Mouse (Mus musculus): ENCODE results near the gene Tex10. TPM values are rescaled to one million over a fixed set of nuclear protein-coding genes. Genes with fewer than 3 reads are reported as not detected.

Gene Tex10
- polyA plus RNA-seq, 1 experiment from 2014 or later: 57.5 TPM

- Histone ChIP-seq H3K27me3 (ENCODE audit: insufficient read depth, low read length) (no peaks in the 10 kb centered on the region), H3K9me3 (ENCODE audit: low read length) (no peaks in the 10 kb centered on the region), H3K27ac (ENCODE audit: low read length) (no peak overlapping the region), H3K4me1 (ENCODE audit: insufficient read depth, low read length) (no peaks in the 10 kb centered on the region), H3K4me3 (ENCODE audit: low read length) (no peak overlapping the region), H3K4me2 (replicated peaks; ENCODE audit: low read depth, low read length) (no peak overlapping the region), H3K36me3 (ENCODE audit: insufficient read depth, low read length) (peaks cover 41% of the 10 kb centered on the region), H3K9ac (replicated peaks; ENCODE audit: low read length) (no peak overlapping the region)
- WGBS: 79% methylated on average over 1 of the region's 1 CpGs
- no peak for ATAC-seq (ENCODE audit: low FRiP score, low TSS enrichment)
Measured at GRCm38 (mm10) chr4:48461060-48461459, 12.2 kb downstream of the Tex10 start.

GRCm38 (mm10) chr4:48458436-48458835, 14.8 kb downstream of the Tex10 start:
- H3K27ac ChIP-seq (ENCODE audit: low read length): no peak overlapping the region
- no peak overlapping the region for H3K9ac ChIP-seq (replicated peaks; ENCODE audit: low read length)
- no peak for ATAC-seq (ENCODE audit: low FRiP score, low TSS enrichment)
- H3K36me3 ChIP-seq (ENCODE audit: insufficient read depth, low read length): peaks cover 45% of the 10 kb centered on the region
- H3K9me3 ChIP-seq (ENCODE audit: low read length): no peaks in the 10 kb centered on the region
- WGBS: 94% methylated on average over 6 of the region's 6 CpGs
- no peak overlapping the region for H3K4me3 ChIP-seq (ENCODE audit: low read length)
- no peak overlapping the region for H3K4me2 ChIP-seq (replicated peaks; ENCODE audit: low read depth, low read length)
- no peaks in the 10 kb centered on the region for H3K27me3 ChIP-seq (ENCODE audit: insufficient read depth, low read length)
- no peaks in the 10 kb centered on the region for H3K4me1 ChIP-seq (ENCODE audit: insufficient read depth, low read length)

DNA sequence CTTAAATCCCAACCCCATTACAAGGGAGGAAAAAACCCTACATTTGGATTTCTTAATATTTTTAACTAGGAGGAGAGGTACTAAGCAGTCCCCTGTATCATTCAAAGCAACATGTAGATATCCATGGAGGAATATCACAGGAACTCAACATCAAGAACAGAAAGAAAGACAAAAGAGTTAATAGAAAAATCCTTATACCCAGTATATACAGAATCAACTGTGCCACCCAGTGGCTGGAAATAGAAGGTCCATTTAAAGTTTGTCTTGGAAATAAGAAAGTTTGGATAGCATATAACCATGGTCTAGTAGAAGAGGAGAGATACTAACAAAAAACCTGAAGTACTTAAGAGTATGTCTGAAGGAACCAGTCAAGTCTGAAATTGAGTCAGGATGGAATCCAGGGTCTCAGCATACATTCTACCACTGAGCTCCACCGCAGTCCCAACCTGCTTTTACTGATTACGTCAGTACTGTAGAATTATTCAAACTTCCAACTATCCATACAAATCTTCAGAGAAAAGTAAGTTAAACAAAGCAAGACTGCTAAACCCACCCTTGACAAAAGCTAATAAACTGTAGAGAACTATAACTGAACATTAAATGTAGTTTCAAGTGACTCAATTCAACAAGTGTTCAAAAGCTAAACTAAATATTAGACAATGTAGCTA, 19.0 kb downstream of the Tex10 start:
- no peak for ATAC-seq (ENCODE audit: low FRiP score, low TSS enrichment)
- Histone ChIP-seq H3K4me2 (replicated peaks; ENCODE audit: low read depth, low read length) (no peak overlapping the region), H3K27ac (ENCODE audit: low read length) (no peak overlapping the region), H3K9ac (replicated peaks; ENCODE audit: low read length) (no peak overlapping the region), H3K4me1 (ENCODE audit: insufficient read depth, low read length) (no peaks in the 10 kb centered on the region), H3K27me3 (ENCODE audit: insufficient read depth, low read length) (no peaks in the 10 kb centered on the region), H3K9me3 (ENCODE audit: low read length) (no peaks in the 10 kb centered on the region), H3K36me3 (ENCODE audit: insufficient read depth, low read length) (peaks cover 48% of the 10 kb centered on the region), H3K4me3 (ENCODE audit: low read length) (no peak overlapping the region)
- WGBS: 90% methylated on average over 2 of the region's 2 CpGs

- Histone ChIP-seq H3K4me2 (replicated peaks; ENCODE audit: low read depth, low read length) (no peak overlapping the region), H3K27ac (ENCODE audit: low read length) (no peak overlapping the region), H3K27me3 (ENCODE audit: insufficient read depth, low read length) (no peaks in the 10 kb centered on the region), H3K4me1 (ENCODE audit: insufficient read depth, low read length) (no peaks in the 10 kb centered on the region), H3K9ac (replicated peaks; ENCODE audit: low read length) (no peak overlapping the region), H3K4me3 (ENCODE audit: low read length) (no peak overlapping the region), H3K36me3 (ENCODE audit: insufficient read depth, low read length) (peaks cover 43% of the 10 kb centered on the region), H3K9me3 (ENCODE audit: low read length) (no peaks in the 10 kb centered on the region)
- no peak for ATAC-seq (ENCODE audit: low FRiP score, low TSS enrichment)
- whole genome bisulfite sequencing: 68% methylated on average over 2 of the region's 2 CpGs
Measured at GRCm38 (mm10) chr4:48428054-48428453, 45.2 kb downstream of the Tex10 start.

GRCm38 (mm10) chr4:48427413-48427812, 45.8 kb downstream of the Tex10 start:
- Histone ChIP-seq H3K4me3 (ENCODE audit: low read length) (no peak overlapping the region), H3K27ac (ENCODE audit: low read length) (no peak overlapping the region), H3K27me3 (ENCODE audit: insufficient read depth, low read length) (no peaks in the 10 kb centered on the region), H3K4me1 (ENCODE audit: insufficient read depth, low read length) (no peaks in the 10 kb centered on the region), H3K4me2 (replicated peaks; ENCODE audit: low read depth, low read length) (no peak overlapping the region), H3K9ac (replicated peaks; ENCODE audit: low read length) (no peak overlapping the region), H3K36me3 (ENCODE audit: insufficient read depth, low read length) (peaks cover 38% of the 10 kb centered on the region), H3K9me3 (ENCODE audit: low read length) (no peaks in the 10 kb centered on the region)
- ATAC-seq (ENCODE audit: low FRiP score, low TSS enrichment): no peak
- WGBS: 80% methylated on average over 3 of the region's 3 CpGs

- Histone ChIP-seq H3K36me3 (ENCODE audit: insufficient read depth, low read length) (peaks cover 27% of the 10 kb centered on the region), H3K9ac (replicated peaks; ENCODE audit: low read length) (no peak overlapping the region), H3K9me3 (ENCODE audit: low read length) (no peaks in the 10 kb centered on the region), H3K4me2 (replicated peaks; ENCODE audit: low read depth, low read length) (no peak overlapping the region), H3K4me1 (ENCODE audit: insufficient read depth, low read length) (no peaks in the 10 kb centered on the region), H3K4me3 (ENCODE audit: low read length) (no peak overlapping the region), H3K27ac (ENCODE audit: low read length) (no peak overlapping the region), H3K27me3 (ENCODE audit: insufficient read depth, low read length) (no peaks in the 10 kb centered on the region)
- ATAC-seq (ENCODE audit: low FRiP score, low TSS enrichment): 0 out of 2 replicates have a peak, but pooled peaks have one; percentile 11
- WGBS: 58% methylated on average over 2 of the region's 2 CpGs
Measured at GRCm38 (mm10) chr4:48423738-48424137, 49.5 kb downstream of the Tex10 start.

GRCm38 (mm10) chr4:48422633-48423032, 50.6 kb downstream of the Tex10 start:
- Histone ChIP-seq H3K9me3 (ENCODE audit: low read length) (no peaks in the 10 kb centered on the region), H3K4me1 (ENCODE audit: insufficient read depth, low read length) (no peaks in the 10 kb centered on the region), H3K4me3 (ENCODE audit: low read length) (no peak overlapping the region), H3K27me3 (ENCODE audit: insufficient read depth, low read length) (no peaks in the 10 kb centered on the region), H3K4me2 (replicated peaks; ENCODE audit: low read depth, low read length) (no peak overlapping the region), H3K27ac (ENCODE audit: low read length) (no peak overlapping the region), H3K9ac (replicated peaks; ENCODE audit: low read length) (no peak overlapping the region), H3K36me3 (ENCODE audit: insufficient read depth, low read length) (peaks cover 23% of the 10 kb centered on the region)
- 100% methylated on average over 1 of the region's 1 CpGs for WGBS
- ATAC-seq (ENCODE audit: low FRiP score, low TSS enrichment): no peak

- 93% methylated on average over 8 of the region's 8 CpGs for WGBS
- ATAC-seq (ENCODE audit: low FRiP score, low TSS enrichment): no peak
- no peak overlapping the region for H3K27ac ChIP-seq (ENCODE audit: low read length)
- H3K9me3 ChIP-seq (ENCODE audit: low read length): no peaks in the 10 kb centered on the region
- H3K36me3 ChIP-seq (ENCODE audit: insufficient read depth, low read length): peaks cover 23% of the 10 kb centered on the region
- H3K4me2 ChIP-seq (replicated peaks; ENCODE audit: low read depth, low read length): no peak overlapping the region
- H3K27me3 ChIP-seq (ENCODE audit: insufficient read depth, low read length): no peaks in the 10 kb centered on the region
- no peaks in the 10 kb centered on the region for H3K4me1 ChIP-seq (ENCODE audit: insufficient read depth, low read length)
- no peak overlapping the region for H3K4me3 ChIP-seq (ENCODE audit: low read length)
- no peak overlapping the region for H3K9ac ChIP-seq (replicated peaks; ENCODE audit: low read length)
Measured at GRCm38 (mm10) chr4:48418831-48419468, 54.3 kb downstream of the Tex10 start.

DNA sequence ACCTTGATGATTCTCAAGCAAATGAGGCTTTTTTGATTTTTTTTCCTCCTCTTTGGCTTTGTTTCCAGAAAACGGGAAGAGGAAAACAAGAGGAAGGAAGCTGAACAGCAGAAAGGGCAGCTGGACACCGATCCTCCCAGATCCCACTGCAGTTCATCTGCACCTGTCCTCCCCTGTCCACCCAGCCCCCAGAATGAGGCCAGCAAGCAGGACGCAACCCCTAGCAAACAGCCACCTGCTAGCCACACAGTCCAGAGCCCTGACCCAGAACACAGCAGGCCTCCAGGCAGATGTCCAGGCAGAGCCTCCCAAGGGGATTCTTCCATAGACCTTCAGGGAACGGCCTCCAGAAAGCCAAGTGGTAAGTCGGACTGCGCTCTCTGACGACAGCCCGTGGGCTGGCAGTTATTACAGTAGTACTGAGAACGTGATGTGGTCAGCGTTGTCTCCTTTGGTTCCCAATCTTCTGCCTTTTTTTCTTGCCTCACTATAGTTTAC, 57.4 kb downstream of the Tex10 start:
- Histone ChIP-seq H3K27me3 (ENCODE audit: insufficient read depth, low read length) (no peaks in the 10 kb centered on the region), H3K4me1 (ENCODE audit: insufficient read depth, low read length) (no peaks in the 10 kb centered on the region), H3K9ac (replicated peaks; ENCODE audit: low read length) (no peak overlapping the region), H3K4me3 (ENCODE audit: low read length) (no peak overlapping the region), H3K4me2 (replicated peaks; ENCODE audit: low read depth, low read length) (no peak overlapping the region), H3K27ac (ENCODE audit: low read length) (no peak overlapping the region), H3K36me3 (ENCODE audit: insufficient read depth, low read length) (peaks cover 11% of the 10 kb centered on the region), H3K9me3 (ENCODE audit: low read length) (no peaks in the 10 kb centered on the region)
- 76% methylated on average over 10 of the region's 10 CpGs for WGBS
- no peak for ATAC-seq (ENCODE audit: low FRiP score, low TSS enrichment)

DNA sequence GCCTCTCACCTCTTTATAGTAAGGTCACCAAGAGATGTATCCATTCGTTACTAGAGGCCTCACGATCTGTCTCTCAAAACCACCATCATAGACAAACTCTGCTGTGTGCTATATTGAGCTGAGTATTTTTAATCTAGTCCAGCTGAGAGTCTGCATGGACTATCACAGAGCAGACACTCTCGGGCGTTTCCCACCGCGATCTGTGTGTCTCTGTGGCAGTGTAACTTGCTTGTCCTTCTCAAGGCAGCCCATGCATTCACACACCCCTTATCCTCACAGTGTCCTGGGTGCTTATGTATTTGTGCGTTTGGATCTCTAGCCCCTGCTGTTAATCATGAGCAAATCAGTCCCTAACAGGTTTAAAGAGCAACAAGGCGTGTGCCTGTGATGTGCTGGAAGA, 59.8 kb downstream of the Tex10 start:
- Histone ChIP-seq H3K9ac (replicated peaks; ENCODE audit: low read length) (no peak overlapping the region), H3K4me2 (replicated peaks; ENCODE audit: low read depth, low read length) (no peak overlapping the region), H3K9me3 (ENCODE audit: low read length) (no peaks in the 10 kb centered on the region), H3K27me3 (ENCODE audit: insufficient read depth, low read length) (no peaks in the 10 kb centered on the region), H3K27ac (ENCODE audit: low read length) (no peak overlapping the region), H3K4me3 (ENCODE audit: low read length) (no peak overlapping the region), H3K36me3 (ENCODE audit: insufficient read depth, low read length) (0 out of 2 replicates have a peak, but pooled peaks cover 2% of the 10 kb centered on the region), H3K4me1 (ENCODE audit: insufficient read depth, low read length) (no peaks in the 10 kb centered on the region)
- no peak for ATAC-seq (ENCODE audit: low FRiP score, low TSS enrichment)
- WGBS: 87% methylated on average over 8 of the region's 8 CpGs
